Mouse (Mus musculus) limb, embryonic 15.5 days (tissue): ENCODE measurements around the gene Agpat2. TPM values are rescaled to one million over a fixed set of nuclear protein-coding genes. Genes with fewer than 3 reads are reported as not detected.

Experiments
- ATAC-seq: fragments of 200-750 bp; cut with Nextera tagmentation; 2 replicates; pipeline ENCODE4 v1.8.0; 2017; ENCODE audit warnings: low read depth, moderate TSS enrichment; ENCODE audit not compliant: insufficient number of reproducible peaks, low FRiP score, low TSS enrichment
- H3K27ac ChIP-seq: fragments of 300-500 bp; sonication (generic); 2 replicates; pipeline ENCODE4 v1.5.1; 2015; ENCODE audit warnings: moderate library complexity, mild to moderate bottlenecking, inconsistent platforms
- H3K27me3 ChIP-seq: fragments of 300-500 bp; sonication (generic); 2 replicates; pipeline ENCODE4 v1.6.1; 2015; ENCODE audit warnings: inconsistent platforms
- H3K36me3 ChIP-seq: fragments of 300-500 bp; sonication (generic); 2 replicates; pipeline ENCODE4 v1.6.1; 2015; ENCODE audit warnings: inconsistent platforms
- H3K4me1 ChIP-seq: fragments of 300-500 bp; sonication (generic); 2 replicates; pipeline ENCODE4 v1.6.1; 2015; ENCODE audit warnings: inconsistent platforms
- H3K4me2 ChIP-seq: fragments of 300-500 bp; sonication (generic); 2 replicates; pipeline ENCODE4 v1.6.1; 2015; ENCODE audit warnings: mild to moderate bottlenecking, inconsistent platforms
- H3K4me3 ChIP-seq: fragments of 300-500 bp; sonication (generic); 2 replicates; pipeline ENCODE4 v1.5.1; 2015; ENCODE audit warnings: mild to moderate bottlenecking, inconsistent platforms
- H3K9ac ChIP-seq: fragments of 300-500 bp; sonication (generic); 2 replicates; pipeline ENCODE4 v1.6.1; 2015; ENCODE audit warnings: inconsistent platforms
- H3K9me3 ChIP-seq: fragments of 300-500 bp; sonication (generic); 2 replicates; pipeline ENCODE4 v1.6.1; 2016; ENCODE audit warnings: inconsistent platforms
- WGBS: fragments of 180-500 bp; shearing (Covaris S2); methylation state at CpG from one replicate; pipeline ENCODE4 v1.1.7; 2015; 5-methylcytosine and 5-hydroxymethylcytosine counted together
- polyA plus RNA-seq: library from polyadenylated mRNA; unstranded; fragments of >200 nt; fragmentation: Nextera tagmentation; extraction: Ambion mirVana; gene quantifications from 2 replicates; pipeline ENCODE4 v1.2.1, GENCODE M21; 2015

The Agpat2 gene
- polyA plus RNA-seq, 1 experiment from 2014 or later: 36.3 TPM

DNA sequence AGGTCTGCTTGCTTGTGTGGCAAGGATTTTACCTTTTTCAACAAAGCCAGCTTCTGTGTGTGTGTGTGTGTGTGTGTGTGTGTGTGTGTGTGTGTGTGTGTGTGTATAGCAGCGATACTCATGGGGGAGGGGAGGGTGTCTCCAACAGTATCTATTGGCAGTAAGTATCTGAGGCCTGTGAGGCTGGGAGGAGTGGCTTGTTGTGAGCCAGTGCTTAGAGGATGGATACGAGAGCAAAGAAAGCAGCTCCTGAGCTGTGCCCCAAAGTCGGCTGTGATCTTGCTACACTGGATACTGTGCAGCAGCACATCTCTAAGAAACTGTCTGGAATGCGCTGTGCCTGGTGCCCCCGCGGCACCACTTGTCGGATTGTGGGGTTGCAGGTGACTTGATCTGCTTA lies 13.7 kb upstream of the Agpat2 start:
- Histone ChIP-seq H3K4me3 (no peak overlapping the region), H3K27me3 (no peaks in the 10 kb centered on the region), H3K36me3 (no peaks in the 10 kb centered on the region), H3K9me3 (no peaks in the 10 kb centered on the region), H3K4me2 (no peak overlapping the region), H3K9ac (no peak overlapping the region), H3K27ac (no peak overlapping the region), H3K4me1 (no peaks in the 10 kb centered on the region)
- WGBS: 49% methylated on average over 7 of the region's 7 CpGs
- no peak for ATAC-seq

DNA sequence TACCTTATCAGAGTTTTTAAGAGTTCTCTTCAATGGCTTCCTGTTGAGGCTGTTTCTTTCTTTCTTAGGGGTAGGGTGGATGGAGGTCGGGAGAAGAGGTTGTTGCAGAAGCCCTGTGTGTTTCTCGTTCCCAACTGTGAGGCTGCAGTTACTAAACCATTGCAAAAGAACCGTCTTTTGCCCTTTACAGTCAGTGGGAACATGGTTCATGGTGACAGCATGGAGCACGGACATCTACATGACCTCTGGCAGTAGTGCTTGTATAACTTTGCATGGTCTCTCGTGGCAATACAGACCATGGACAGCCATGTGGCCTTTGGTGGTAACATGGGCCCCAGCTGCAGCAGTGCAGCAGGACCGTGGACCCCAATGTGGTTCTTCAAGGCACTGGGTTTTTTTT lies 13.1 kb upstream of the Agpat2 start:
- Histone ChIP-seq H3K36me3 (no peaks in the 10 kb centered on the region), H3K9me3 (no peaks in the 10 kb centered on the region), H3K4me3 (no peak overlapping the region), H3K9ac (no peak overlapping the region), H3K27me3 (no peaks in the 10 kb centered on the region), H3K4me1 (no peaks in the 10 kb centered on the region), H3K4me2 (no peak overlapping the region), H3K27ac (no peak overlapping the region)
- no peak for ATAC-seq
- 70% methylated on average over 6 of the region's 6 CpGs for WGBS

DNA sequence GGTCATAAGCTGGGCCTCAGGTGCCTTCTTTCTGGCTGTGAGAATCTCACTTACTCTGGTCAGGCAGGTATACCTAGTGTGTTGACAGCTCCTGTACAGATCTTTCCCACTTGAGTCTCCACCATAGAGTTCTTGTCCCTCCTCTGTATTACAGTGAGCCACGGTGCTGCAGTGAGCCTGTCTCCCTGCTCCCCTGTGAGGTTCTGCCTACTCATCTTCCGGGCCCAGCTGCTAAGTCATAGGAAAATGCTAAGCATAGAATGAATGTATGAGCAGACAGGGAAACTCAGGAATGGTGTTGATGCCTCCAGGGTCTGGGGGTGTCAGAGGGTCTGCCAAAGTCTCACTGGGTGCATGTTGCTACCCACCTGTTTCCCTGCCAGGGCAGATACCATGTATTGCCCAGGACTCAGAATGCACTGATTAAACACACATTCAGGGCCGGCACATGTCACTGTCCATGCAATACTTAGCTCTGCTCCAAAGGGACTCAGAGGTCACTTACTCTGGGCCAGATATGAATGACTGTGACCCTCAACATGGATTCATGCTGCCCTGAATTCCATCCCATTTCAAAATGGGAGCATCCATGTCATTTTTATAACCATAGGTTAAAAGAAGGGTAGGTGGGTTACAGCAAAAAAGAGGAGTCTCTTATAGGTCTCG lies 11.4 kb upstream of the Agpat2 start:
- no peak overlapping the region for H3K27ac ChIP-seq

DNA sequence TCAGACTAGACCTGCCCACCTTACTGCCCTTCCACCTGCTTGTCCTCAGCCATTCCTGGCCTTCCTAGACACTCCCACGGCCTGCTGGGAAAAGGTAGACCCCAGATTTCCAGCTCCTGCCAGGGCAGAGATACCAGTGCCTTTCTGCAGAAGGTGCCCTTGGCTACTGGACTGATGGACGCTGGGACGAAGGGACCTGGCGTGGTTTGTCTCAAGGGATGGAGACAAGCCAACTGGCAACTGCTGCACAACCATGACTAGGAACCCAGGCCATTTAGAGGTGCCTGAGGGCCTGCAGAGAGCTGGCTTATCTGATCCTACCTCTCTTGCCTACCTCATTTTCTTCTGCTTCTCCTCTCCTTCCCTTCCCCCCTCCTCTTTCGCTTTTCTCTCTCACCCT lies 10.7 kb upstream of the Agpat2 start:
- Histone ChIP-seq H3K9me3 (no peaks in the 10 kb centered on the region), H3K27ac (no peak overlapping the region), H3K4me2 (no peak overlapping the region), H3K36me3 (no peaks in the 10 kb centered on the region), H3K9ac (no peak overlapping the region), H3K27me3 (no peaks in the 10 kb centered on the region), H3K4me3 (no peak overlapping the region), H3K4me1 (no peaks in the 10 kb centered on the region)
- WGBS: 71% methylated on average over 5 of the region's 5 CpGs
- ATAC-seq: no peak

More for the DNA sequence above, 11.4 kb upstream of the Agpat2 start:
- no peak for ATAC-seq
- Histone ChIP-seq H3K27me3 (no peaks in the 10 kb centered on the region), H3K4me1 (no peaks in the 10 kb centered on the region), H3K36me3 (no peaks in the 10 kb centered on the region), H3K9me3 (no peaks in the 10 kb centered on the region), H3K4me3 (no peak overlapping the region), H3K4me2 (no peak overlapping the region), H3K9ac (no peak overlapping the region)
- 70% methylated on average over 4 of the region's 4 CpGs for WGBS

DNA sequence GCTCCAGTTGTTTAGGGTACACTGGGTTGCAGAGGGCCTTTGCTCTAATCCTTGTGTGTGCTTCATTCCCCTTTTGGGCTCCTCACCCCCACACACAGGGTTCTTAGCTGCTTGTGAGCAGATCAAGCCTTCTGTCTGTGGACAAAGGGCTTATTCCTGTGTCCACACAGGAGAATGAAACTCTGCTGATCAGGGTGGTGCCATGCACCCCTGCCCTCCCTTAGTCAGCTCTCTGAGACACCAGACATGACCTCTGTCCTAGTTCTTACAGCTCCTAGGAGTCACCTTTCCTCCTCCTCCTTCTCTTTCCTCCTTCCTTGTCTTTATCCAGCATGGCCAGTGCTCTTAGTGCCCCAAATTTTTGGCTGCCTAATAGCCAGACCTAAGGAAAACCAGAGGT lies 7.7 kb upstream of the Agpat2 start:
- Histone ChIP-seq H3K27ac (no peak overlapping the region), H3K4me1 (0 out of 2 replicates have a peak, but pooled peaks cover 8% of the 10 kb centered on the region), H3K9ac (no peak overlapping the region), H3K4me3 (no peak overlapping the region), H3K27me3 (no peaks in the 10 kb centered on the region), H3K4me2 (no peak overlapping the region), H3K9me3 (no peaks in the 10 kb centered on the region), H3K36me3 (no peaks in the 10 kb centered on the region)
- no peak for ATAC-seq

DNA sequence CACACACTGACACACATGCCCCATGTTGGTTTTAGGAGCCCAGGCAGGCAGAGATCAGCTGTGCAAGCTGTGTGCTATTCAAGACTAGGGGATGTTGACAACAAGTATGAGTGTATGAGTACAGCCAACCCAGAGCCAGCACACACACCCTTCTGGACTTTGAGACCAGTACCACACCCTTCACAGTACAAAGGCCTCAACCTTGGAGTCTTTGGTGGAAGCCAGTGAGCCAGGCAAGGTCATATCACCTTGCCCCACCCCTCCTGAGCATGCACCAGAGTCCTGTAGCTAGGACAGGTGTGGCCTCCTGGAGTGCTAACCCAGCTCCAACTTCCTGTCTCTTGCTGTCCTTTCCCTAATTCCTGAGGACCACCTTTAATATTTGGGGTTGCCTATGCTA lies 6.8 kb upstream of the Agpat2 start:
- ATAC-seq: no peak
- Histone ChIP-seq H3K4me2 (no peak overlapping the region), H3K4me1 (0 out of 2 replicates have a peak, but pooled peaks cover 8% of the 10 kb centered on the region), H3K27ac (no peak overlapping the region), H3K36me3 (no peaks in the 10 kb centered on the region), H3K27me3 (no peaks in the 10 kb centered on the region), H3K4me3 (no peak overlapping the region), H3K9ac (no peak overlapping the region), H3K9me3 (no peaks in the 10 kb centered on the region)

DNA sequence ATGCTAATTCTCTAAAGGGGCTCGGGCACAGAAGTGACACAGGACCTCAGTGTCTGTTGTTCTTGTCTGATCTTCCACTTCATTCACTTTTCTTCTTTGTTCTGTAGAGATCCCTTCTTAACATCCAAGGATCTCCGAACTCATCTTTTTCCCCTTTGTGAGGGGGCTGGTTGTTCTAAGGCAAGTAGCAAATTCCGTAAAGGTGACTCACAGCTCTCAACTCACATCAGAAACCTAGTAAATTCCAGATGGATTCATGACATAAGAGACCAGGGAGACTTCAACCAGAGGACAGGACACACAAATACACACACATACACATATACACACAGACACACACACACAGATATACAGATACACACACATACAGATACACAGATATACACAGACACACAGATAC lies 6.3 kb upstream of the Agpat2 start:
- ATAC-seq: no peak
- no peak overlapping the region for H3K4me3 ChIP-seq
- WGBS: 64% methylated on average over 3 of the region's 3 CpGs

DNA sequence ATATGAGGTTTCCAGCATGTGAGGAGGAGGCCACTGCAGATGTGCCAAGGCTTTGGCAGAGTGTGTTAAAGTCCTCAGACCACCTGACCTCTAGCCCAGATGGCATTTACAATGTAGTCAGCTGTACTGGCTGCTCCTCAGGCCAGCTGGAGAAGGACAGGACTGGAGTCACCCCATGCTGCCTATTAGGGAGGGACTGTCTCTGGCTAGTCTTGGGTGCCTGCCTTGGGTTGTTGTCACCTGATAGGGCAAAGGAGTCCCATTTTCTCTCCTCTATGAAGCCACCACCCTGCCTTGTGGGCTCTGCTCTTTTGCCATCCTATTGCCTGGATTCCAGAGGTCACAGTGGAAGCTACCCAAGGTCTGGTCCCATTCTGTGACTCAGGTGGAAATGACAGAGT lies 5.0 kb upstream of the Agpat2 start:
- Histone ChIP-seq H3K9me3 (no peaks in the 10 kb centered on the region), H3K36me3 (no peaks in the 10 kb centered on the region), H3K4me2 (no peak overlapping the region), H3K9ac (no peak overlapping the region), H3K27ac (no peak overlapping the region), H3K4me3 (no peak overlapping the region), H3K27me3 (no peaks in the 10 kb centered on the region), H3K4me1 (peaks cover 15% of the 10 kb centered on the region)
- no peak for ATAC-seq

More for the DNA sequence above, 6.3 kb upstream of the Agpat2 start:
- H3K27ac ChIP-seq: no peak overlapping the region
- no peak overlapping the region for H3K9ac ChIP-seq
- H3K9me3 ChIP-seq: no peaks in the 10 kb centered on the region
- no peaks in the 10 kb centered on the region for H3K36me3 ChIP-seq
- 0 out of 2 replicates have a peak, but pooled peaks cover 8% of the 10 kb centered on the region for H3K4me1 ChIP-seq
- H3K27me3 ChIP-seq: no peaks in the 10 kb centered on the region
- no peak overlapping the region for H3K4me2 ChIP-seq

DNA sequence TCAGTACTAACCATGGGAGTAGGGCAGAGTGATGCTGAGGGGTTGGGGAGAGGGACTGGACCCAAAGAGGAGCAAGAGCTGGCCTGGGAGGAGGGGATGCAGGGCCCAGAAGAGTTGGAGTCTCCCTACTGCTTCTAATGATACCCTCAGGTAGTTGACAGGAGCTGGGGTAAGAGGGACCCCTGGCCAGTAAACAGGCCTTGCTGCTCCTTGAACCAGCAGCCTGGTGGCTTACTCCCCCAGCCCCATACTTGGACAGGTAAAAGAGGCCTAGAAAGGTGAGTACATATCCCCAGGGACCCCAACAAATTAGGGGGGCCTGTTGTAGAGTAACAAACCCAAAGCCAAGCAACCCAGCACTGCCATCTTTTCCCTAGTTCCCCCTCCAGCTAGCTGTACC lies 4.6 kb upstream of the Agpat2 start:
- no peak overlapping the region for H3K4me3 ChIP-seq
- no peaks in the 10 kb centered on the region for H3K9me3 ChIP-seq
- H3K27ac ChIP-seq: no peak overlapping the region
- no peak overlapping the region for H3K9ac ChIP-seq
- peaks cover 19% of the 10 kb centered on the region for H3K4me1 ChIP-seq
- no peak for ATAC-seq
- H3K4me2 ChIP-seq: no peak overlapping the region
- no peaks in the 10 kb centered on the region for H3K36me3 ChIP-seq
- H3K27me3 ChIP-seq: no peaks in the 10 kb centered on the region

DNA sequence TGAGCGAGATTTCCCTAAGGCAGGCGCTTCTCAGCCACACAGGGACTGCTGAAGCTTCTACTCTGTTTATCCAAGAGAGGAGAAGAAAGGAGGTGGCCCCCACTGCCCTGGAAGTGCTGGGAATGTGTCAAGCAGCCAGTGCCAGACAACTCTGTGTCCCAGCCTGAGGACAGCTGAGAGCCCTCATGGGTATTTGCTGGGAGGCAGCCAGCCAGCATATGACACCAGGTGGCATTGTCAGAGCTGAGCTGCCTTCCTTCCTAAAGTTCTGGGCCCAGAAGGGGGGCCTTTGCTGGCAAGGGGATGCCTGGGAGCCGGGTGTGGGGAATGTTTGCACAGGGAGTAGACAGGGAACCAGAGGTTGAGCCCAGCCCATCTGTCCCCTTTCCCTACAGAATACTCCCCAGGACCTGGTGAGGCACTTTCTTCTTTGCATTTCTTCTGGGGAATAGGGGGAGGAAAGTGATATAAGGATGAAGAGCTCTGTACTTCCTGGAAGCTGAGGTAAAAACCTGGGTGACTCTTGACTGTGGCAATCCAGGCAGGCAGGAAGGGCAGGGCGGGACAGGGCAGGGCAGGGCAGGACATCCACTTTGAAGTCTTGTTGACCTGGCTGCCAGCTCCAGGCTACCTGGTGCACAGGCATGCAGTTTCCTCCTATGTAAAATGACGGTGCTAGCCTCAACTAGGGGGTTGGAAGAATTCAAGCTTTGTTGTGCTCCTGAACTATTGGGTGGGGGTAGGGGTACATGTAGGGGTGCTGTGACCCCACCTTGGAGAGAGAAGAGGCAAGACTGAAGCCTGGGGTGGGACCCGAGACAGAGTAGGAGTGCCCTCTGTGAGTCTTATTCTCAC lies 3.1 kb upstream of the Agpat2 start:
- Histone ChIP-seq H3K27me3 (no peaks in the 10 kb centered on the region), H3K9me3 (no peaks in the 10 kb centered on the region), H3K36me3 (no peaks in the 10 kb centered on the region), H3K4me1 (peaks cover 33% of the 10 kb centered on the region), H3K27ac (peak overlapping the region; percentile 11; the same call in 1 of the 2 replicates), H3K4me2 (no peak overlapping the region), H3K4me3 (no peak overlapping the region), H3K9ac (no peak overlapping the region)
- 43% methylated on average over 6 of the region's 6 CpGs for WGBS
- ATAC-seq: no peak

DNA sequence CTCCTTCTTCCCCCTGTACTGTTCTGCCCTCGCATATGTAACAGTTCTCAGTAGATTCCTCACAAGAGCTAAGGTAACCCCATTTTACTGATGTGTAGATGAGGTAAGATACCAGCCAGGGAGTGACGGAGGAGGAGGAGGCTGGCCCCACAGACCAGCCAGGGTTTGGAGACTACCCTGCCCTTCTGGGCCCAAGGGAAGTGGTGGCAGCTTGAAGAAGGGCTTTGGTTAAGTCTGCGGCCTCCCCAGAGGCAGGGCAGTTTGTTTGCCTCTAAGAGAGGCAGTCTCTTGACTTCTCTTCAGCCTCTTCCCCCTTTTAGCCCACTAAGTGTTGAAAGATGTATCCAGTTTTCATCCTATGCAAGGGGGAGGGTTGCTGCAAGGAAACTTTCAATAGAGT lies 2.4 kb upstream of the Agpat2 start:
- H3K27me3 ChIP-seq: no peaks in the 10 kb centered on the region
- H3K9ac ChIP-seq: no peak overlapping the region
- H3K36me3 ChIP-seq: no peaks in the 10 kb centered on the region
- no peak overlapping the region for H3K4me2 ChIP-seq
- WGBS: 75% methylated on average over 3 of the region's 3 CpGs
- H3K4me1 ChIP-seq: peaks cover 33% of the 10 kb centered on the region
- no peak for ATAC-seq
- H3K4me3 ChIP-seq: no peak overlapping the region
- peak overlapping the region; percentile 11; the same call in 1 of the 2 replicates for H3K27ac ChIP-seq
- no peaks in the 10 kb centered on the region for H3K9me3 ChIP-seq

DNA sequence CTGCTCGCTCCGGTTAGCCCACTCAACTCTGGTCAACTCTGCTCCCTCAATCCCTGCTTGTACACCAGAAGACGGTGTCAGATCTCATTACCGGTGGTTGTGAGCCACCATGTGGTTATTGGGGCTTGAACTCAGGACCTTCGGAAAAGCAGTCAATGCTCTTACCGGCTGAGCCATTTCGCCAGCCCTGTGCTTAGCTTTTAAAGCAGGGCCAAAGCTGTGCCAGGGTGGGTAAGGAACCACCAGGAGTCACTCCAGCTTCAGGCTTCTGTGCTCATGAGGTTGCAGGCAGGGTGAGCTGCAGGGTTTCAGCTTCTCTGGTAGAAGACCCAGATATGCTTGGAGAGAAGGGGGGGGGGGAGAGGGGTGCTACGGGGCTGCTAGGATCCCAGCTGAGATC lies 1.1 kb upstream of the Agpat2 start:
- 80% methylated on average over 8 of the region's 8 CpGs for WGBS
- Histone ChIP-seq H3K9ac (no peak overlapping the region), H3K36me3 (no peaks in the 10 kb centered on the region), H3K4me2 (no peak overlapping the region), H3K9me3 (no peaks in the 10 kb centered on the region), H3K27me3 (no peaks in the 10 kb centered on the region), H3K4me1 (peaks cover 33% of the 10 kb centered on the region), H3K27ac (no peak overlapping the region), H3K4me3 (no peak overlapping the region)
- ATAC-seq: no peak
